Mouse (Mus musculus): ENCODE measurements at regions not wholly inside any gene's neighbourhood (a gene's known extent, or its start where the extent isn't known, plus 50 kb on each side); places are given as distances from the start of the nearest gene placed in this dataset.

DNA sequence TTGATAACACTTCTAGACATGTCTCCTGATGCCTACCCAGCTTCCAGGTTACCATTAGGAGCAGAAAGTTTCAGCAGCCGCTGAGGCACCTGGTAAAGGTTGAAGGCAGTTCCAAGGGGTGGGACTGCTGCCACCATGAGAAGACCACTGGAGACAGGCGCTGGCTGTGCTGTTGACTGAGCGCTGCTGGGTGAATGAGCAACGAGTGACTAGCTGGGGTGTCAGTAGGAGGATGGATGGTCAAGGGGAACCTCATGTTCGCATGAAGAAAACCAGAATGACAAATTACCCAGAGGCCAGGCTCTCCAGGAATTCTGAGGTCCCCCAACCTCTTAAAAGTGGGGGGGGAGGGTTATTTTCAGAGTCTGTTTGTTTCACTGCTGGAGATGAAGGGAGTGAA lies 433.3 kb downstream of the Ttll7 start:
- TF ChIP-seq CTCF (IDR thresholded peaks at IDR 0.05; ENCODE audit: low read depth) (no peak), EP300 (IDR thresholded peaks at IDR 0.05; ENCODE audit: low read depth) (no peak)
